Mouse (Mus musculus) natural killer cell, adult 2 months (primary cell): Measurements from ENCODE around the gene Unc119.
A peak's percentile ranks its signal among the peaks of the same experiment; 100 is the strongest.

Experiments
- DNase-seq, 2 experiments: peaks; one replicate each; pipeline ENCODE4 v3.0.0; 2022; ENCODE audit warnings: low spot score in 2 of 2

The Unc119 gene

DNA sequence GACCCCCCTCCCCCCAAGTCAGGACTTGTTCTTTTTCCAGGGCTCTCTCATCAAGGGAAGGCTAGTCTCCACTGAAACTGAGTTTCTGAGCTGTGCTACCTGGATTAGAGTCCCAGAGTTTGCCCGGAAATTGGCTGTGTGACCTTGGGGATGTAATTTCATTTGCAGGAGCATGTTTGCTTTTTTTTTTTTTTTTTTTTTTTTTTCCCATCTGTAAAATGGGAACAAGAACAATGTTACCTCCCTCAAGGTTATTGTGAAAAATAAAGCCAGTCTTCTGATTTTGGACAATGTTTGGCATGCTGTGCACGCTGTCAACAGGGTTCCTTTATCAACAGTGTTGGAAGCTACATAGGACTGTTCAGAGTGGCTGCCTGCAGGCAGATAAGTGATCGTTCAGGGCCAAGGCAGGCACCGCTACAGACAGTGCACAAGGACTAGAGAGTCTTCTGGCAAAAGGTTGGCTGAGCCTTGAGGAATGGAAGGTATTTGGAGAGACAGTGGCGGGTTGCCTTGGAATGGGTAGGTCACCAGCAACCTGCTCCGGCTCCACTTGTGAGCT lies 1.1 kb downstream of the Unc119 start:
- DNase-seq: no peak

- no peak for DNase-seq
Measured at GRCm38 (mm10) chr11:78344890-78345715, 1.8 kb downstream of the Unc119 start.

GRCm38 (mm10) chr11:78345801-78346200 lies 2.5 kb downstream of the Unc119 start:
- DNase-seq: peak; percentile 82 to 87

DNA sequence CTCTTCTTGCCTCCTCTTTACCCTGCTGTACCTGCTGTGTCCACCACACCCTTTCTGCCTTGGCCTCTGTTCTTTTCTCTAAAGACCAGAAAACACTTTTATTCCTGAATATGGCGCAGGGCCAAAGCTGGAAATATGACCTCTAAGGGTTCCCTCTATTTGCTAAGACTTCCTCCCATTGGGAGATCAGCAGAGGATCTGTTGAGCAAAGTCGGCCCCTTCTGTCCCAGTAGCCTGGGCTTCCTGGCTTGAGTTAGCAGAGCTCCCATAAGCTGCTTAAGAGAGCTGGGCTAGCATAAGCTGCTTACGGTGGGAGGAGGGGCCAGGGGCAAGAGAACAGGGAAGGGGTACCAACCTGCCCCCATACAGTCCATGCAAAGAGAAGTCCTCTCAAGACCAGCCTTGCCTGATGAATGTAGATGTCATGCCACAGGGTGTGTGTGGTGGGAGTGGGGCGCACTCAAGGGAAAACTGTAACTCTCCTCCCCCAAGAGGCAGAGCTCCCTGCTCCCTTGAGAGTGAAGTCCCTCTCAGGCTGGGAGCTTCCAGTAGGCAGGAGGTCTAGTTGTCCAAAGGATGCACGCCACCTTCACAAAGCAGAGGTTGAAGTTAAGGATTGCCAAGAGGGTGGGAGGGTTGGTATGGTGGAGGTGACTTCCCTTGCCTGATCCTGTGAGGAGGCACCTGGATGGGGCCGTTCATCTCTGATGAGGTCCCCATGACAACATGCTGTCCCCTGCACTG lies 3.2 kb downstream of the Unc119 start:
- no peak for DNase-seq

DNA sequence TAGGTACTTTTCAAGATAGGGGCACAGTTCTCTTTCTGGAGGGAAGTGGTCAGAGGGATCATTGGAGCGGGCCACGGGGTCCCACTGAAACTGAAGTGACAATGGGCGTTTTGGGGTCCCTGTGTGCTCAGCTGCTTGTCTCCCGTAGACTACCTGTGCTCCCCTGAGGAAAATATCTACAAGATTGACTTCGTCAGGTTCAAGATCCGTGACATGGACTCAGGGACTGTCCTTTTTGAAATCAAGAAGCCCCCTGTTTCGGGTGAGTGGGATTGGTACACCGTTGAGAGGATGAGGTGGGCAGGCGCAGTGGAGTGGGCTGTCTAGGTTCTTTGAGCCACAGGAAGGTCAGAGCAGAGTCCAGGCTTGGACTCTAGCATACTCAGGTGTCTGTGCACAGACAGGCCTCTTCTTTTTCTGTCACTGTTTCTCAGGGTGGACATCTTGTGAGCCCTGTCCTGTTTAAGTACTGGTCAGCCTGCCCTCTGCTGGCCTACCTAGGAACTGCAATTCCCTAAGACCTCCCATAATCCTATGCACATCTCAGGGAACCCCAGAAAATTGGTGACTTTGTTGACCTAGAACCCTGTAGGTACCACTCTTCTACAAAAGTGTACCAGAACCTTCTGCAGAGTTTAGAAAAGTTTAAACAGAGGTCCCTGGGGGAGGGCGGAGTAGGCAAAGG lies 3.9 kb downstream of the Unc119 start:
- DNase-seq: peak; percentile 70 to 71

- DNase-seq: no peak
Measured at GRCm38 (mm10) chr11:78347908-78348307, 4.6 kb downstream of the Unc119 start.

DNA sequence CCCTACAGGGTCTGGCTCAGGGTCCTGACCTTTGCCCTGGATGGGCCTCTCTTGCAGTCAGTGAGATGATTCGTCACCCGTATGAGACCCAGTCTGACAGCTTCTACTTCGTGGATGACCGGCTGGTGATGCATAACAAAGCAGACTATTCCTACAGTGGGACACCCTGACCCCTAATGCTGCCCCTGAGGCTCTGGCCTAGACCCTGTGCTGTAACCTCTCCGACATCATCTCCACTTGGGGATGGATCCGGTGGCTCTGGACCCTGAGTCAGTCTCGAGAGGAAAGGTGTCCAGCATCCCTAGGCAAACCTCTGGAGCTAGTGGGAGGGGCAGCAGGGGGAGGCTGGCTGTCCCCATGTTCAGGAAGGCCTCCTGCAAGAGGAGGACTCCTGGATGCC lies 5.2 kb downstream of the Unc119 start:
- DNase-seq: no peak

DNA sequence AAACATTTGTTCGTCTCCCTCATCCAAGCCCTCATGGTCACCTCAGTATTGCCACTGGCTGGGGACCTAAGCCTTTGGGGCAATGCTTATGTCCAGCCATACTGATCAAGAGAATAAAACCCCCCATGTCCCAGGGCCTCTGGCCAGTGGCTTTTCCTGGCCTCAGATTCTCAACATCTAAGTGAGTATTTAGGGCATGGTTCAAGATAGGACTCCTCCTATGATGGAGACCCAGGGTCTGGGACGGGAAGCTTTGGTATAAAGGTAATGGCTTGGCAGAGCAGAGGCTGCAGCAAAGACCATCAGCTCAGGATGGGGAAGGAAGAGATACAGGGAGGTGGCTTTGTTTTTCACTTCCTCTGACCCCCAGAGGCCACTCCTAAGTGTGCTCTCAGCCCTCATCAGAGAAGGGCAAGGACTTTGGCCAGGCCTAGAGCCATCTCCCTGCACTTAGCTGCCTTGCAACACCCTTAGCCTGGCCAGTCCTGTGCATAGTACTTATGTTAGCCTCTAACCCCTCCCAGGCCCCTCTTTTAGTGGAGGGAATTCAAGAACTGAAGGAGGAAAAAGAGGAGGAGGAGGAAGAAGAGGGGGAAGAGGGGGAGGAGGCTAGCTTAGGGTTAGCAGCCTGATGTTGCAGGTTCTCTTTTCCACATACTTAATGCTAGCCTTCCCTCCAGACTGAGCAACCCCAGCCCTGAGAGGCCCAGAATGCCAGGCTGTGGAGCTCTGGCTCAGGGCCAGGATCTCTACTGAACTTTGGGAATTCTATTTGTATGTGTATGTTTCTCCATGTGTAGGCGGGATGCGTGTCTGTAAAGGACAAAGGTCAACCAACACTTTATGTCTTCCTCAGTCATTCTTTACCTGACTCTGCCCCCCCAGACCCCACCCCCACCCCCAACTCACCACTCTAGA lies 6.4 kb downstream of the Unc119 start:
- DNase-seq: no peak

DNA sequence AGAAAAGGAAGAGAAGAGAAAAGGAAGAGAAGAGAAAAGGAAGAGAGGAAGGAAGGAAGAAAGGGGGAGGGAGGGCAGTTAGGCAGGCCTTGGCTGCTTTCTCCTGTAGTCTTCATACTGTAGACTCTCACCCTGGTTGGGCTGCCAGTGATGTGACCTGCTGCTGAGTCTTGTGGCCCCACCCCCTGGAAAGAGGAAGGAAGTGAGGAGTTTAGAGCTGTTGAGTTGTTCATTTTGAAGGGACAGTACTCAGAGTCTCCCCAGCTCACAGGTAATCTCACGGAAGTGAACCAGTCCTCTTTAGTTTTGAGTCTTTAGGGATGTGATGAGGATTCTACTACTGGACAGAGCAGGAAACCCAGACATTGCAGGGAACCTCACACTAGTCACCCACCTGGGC lies 9.8 kb downstream of the Unc119 start:
- DNase-seq: peak in 1 of 2 experiments; percentile 53

DNA sequence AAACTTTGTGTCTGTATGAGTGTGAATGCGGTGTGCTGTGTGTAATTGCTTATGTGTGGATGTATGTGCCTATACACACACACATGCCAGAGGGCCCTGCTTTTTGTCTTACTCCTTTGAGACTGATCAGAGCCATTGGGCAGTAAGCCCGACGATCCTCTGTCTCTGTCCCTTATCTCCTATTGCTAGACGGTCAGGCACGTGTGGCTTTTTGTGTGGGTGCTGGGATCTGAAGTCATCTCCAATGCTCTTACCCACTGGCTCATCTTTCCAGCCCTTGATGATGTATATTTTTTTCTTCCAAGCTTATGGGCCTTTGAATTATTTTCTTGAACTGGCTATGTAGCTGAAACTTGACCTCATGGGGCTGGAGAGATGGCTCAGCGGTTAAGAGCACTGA lies 11.6 kb downstream of the Unc119 start:
- no peak for DNase-seq

DNA sequence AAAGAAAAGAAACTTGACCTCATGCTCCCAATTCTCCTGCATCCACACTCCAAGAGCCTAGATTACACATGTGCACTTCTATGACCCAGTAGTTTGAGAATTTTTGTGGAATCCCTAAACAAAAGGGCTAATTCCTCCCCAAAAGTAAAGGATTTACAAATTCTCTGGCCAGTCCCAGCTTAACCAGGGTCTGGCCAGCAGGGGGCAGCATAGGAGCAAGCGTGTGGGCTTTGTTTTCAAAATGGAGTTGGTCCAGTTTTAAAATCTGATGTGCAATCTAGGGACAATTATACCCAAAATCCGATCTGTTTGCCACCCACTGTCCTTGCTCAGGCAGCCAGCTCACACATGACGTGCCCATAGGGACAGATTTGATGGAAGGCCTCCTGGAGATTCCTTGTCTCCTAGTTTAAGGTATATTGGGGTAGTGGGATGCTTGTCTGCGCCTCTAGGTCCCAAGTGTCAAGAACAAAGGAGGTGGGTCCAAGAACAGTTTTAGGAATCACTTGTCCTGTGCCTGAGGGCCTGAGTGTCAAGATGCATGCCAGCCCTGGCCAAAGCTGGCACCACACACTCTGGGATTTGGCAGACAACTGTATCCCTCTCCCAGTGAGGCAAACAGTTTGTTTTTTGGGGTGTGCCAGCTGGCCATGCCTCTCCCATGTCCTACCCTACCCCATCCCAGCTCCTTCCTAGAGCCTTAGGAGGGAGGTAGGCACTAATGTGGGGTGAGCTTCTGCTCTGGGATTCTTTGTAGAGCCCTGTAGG lies 12.4 kb downstream of the Unc119 start:
- DNase-seq: peak; percentile 47 to 65

GRCm38 (mm10) chr11:78358330-78359007 lies 15.2 kb downstream of the Unc119 start:
- peak in 1 of 2 experiments; percentile 47 for DNase-seq

DNA sequence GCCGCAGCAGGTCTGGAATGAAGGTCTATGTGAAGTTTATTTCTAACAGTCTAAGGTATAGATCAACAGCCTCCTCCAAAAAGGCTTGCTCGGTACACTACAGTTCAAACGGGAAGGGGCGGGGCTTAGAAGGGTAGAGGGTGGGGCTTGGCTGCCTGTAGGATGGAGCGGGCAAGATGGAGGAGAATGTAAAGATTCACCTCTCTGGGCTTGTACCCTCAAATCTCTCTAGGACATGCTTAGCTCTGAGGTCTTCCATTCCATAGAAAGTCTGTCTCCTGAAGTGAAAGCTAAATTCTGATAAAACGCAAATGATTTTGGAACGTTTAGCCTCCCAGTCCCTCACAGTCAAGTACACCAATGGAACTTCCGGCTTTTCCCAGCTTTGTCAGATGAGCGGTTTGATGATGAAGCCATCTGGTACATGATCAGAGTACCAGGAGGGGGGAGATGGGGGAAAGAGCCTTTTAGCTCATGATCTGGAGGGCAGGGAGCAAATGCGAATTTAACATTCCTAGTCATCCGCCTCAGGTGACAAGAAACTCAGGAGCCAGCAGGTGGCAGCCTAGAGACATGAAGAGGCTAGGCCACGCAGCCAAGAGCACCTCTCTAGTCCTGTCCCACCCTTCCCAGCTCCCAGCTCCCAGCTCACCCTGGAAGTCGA lies 17.0 kb downstream of the Unc119 start:
- peak; percentile 62 to 76 for DNase-seq

GRCm38 (mm10) chr11:78360789-78361131 lies 17.5 kb downstream of the Unc119 start:
- no peak for DNase-seq

GRCm38 (mm10) chr11:78363309-78364007 lies 20.2 kb downstream of the Unc119 start:
- no peak for DNase-seq

DNA sequence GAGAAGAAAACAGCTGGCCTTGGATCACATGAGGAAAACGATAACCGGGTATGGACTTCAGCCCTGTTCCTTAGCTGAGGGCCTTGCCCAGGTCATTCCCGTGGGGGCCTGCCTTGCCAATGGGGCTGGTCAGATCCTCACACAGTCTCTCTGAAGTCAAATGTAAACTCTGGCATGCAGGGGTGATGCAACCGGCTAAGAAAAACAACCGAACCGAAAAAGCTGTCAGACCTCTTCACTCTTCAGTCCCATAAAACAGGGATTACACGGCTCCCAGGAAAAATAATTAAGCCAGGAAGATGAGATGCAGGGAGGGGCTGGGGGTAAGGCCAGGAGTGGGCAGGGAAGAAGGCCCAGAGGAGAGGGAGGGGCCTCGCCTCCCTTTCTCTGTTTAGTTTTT lies 20.8 kb downstream of the Unc119 start:
- no peak for DNase-seq

DNA sequence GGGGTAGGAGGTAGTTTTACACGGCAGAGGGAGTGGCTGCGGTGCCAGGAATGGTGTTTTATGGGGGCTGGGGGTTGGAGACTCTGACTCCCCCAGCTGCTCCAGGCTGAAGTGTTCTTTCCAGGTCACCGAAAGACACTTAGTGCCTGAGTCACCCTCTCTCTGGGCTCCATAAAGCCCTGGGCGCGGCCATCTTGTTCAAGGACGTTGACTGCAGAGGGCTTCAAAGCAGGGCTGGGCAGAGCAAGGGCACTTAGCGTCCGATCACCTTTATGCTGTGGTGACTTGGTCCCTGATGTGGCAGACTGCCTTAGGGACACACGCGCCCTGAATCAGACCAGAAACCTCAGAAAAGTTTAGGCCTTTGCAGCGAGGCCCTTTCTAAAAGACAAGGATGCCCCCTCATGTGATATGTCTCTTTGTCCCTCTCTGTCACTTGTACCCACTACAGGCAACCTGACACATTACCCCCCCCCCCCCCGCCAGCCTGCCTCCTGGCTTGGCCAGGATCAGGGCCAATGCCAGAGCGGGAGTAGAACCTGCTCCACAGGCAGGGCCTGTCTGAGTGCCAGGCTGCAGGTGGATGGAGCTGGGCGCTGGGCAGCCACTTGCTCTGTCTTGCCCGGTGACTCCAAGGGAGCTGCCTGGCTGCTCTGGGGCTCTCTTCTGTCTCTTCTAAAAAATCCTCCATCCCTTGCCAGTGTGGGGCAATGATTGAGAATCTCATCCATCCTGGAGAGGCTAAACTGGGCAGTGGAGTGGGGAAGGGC lies 24.4 kb downstream of the Unc119 start:
- DNase-seq: no peak

DNA sequence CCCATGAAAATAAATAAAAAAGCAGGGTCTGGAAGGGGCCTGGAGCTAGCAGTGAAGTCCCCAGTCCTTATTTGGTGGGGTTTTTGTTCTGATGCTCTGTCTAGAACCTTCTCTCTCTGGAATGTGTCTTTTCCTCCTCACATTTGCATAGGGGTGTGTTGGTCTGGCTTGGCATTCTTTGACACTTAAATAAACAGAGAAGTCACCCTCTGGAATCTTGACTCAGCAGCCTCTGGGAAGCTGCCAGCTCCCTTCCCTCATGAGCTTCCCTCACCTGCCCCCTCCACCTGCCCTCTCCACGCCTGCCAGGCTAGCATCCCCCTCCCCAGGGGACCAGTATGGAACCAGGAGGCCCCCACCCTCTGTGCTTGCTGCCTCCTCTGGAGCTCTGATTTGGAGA lies 27.1 kb downstream of the Unc119 start:
- DNase-seq: no peak
